Mouse (Mus musculus): ENCODE data around the gene Btbd35f25. TPM values are rescaled to one million over a fixed set of nuclear protein-coding genes. Genes with fewer than 3 reads are reported as not detected.
"Not testable (repeated sequence)": the region's sequence is repeated elsewhere in the genome, so short reads cannot be mapped to it uniquely, and the experiment has no call there.

The Btbd35f25 gene
- total RNA-seq (2021) = not detected

- intact Hi-C loops (cut with DNase I); DNase-seq (ENCODE audit: low spot score in 2 of 2): not testable (repeated sequence)
Measured at GRCm38 (mm10) chrX:31717056-31717455, at the start of gene Btbd35f25. Gene Btbd35f25 (minus strand): TSS chrX:31717156.

GRCm38 (mm10) chrX:31766255-31766654, 49.3 kb upstream of the Btbd35f25 start:
- DNase-seq (ENCODE audit: low spot score in 2 of 2) = no peak
- intact Hi-C loops (cut with DNase I) = no loop called here

DNA sequence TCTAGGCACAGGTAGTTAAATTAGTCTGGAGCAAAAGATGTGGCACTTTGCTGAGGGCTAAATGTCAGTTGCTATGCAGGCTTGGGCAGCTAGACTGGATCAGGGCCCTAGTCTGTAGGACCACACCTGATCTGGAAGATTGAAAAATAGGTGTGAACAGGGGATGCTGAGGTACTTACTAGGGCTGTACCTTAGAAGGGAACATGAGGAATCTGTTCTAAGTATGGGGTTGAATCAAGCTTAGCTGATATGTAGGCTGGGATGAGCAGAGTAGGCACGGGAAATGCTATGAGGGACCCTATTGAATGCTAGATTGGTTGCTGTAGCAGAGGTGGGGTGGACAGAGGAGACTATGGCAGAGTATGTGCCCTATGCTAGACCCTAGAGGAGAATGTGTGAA, 47.0 kb upstream of the Btbd35f25 start:
- intact Hi-C loops (cut with DNase I) = no loop called here

DNA sequence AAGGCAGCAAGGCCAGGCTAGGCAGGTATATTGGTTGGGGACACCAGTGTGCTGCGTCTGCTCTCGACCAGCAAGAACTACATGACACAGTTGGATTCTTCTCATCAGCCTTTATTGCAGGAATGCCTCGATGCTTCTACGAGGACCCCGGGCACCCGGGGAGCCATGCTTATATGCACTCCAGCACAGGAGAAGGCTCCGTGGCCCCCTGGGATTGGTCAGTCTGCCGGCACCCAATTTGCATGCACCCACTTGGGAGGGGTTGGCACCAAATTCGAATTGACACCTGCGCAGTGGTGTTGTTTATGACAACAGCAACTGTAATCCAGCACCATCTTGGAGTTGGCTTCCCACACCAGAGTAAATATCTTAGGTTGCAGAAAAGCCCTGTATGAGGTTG, 28.1 kb upstream of the Btbd35f25 start:
- intact Hi-C loops (cut with DNase I) = no loop called here
- DNase-seq (ENCODE audit: low spot score in 2 of 2) = no peak

More for the DNA sequence above, 47.0 kb upstream of the Btbd35f25 start:
- no peak for DNase-seq (ENCODE audit: low spot score in 2 of 2)

DNA sequence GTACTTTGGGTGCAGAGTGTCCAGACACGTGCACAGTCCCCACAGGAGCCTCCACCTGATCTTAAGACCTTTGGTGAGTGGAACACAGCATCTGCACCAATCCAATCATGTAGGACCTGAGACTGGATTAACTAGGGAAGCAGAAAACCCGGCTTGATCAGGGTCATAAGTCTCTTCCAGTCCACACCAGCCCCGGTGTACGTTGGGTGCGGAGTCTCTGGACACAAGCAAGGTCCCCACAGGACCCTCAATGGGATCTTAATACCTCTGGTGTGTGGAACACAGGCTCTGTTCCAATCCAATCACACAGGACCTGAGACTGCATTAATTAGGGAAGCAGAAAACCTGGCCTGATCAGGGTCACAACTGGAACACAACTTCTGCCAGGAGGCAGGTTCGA, 20.0 kb upstream of the Btbd35f25 start:
- no peak for DNase-seq (ENCODE audit: low spot score in 2 of 2)
- intact Hi-C loops (cut with DNase I) = no loop called here

Other genes starting within 250 kb of the Btbd35f25 start
- gene Gm21883, start 142.9 kb downstream of the Btbd35f25 start, total RNA-seq (2021) = not detected
- not detected for gene Spin2e, start 98.2 kb downstream of the Btbd35f25 start, total RNA-seq (2021)
- gene Gm21637, start 244.9 kb upstream of the Btbd35f25 start, total RNA-seq (2021) = not detected

Data from left cerebral cortex, postnatal 36 days (tissue).